Mouse (Mus musculus): Measurements from ENCODE around the gene Cdh13. TPM values are rescaled to one million over a fixed set of nuclear protein-coding genes. Genes with fewer than 3 reads are reported as not detected.

Cdh13 gene
- polyA plus RNA-seq, 1 experiment, result 4.5 TPM

DNA sequence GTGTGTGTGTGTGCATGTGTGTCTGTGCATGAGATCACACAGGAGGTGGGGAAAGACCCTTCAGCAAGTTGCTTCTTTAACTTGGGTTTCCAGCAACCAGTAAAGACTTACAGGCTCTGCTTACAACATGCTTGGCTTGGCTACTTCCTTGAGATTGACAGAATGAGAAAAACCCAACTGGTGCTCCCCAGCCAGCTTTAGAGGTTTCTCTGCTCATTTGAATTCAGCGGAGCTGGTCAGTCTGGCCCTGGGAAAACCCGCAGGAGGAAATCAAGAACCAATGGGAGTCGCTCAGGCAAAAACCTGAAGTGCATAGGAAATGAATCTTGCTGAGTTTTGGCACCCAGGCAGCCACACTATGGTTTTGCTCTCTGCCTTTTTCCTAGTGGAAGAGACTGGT, 96.1 kb downstream of the Cdh13 start:
- Histone ChIP-seq H3K4me1 (ENCODE audit: control insufficient read depth, insufficient read depth, low read length) (no peaks in the 10 kb centered on the region), H3K27me3 (ENCODE audit: control insufficient read depth, insufficient read depth, low read length) (no peaks in the 10 kb centered on the region), H3K36me3 (ENCODE audit: control insufficient read depth, insufficient read depth, low read length) (no peaks in the 10 kb centered on the region), H3K27ac (ENCODE audit: control insufficient read depth, insufficient read depth, low read depth, low read length) (no peak overlapping the region), H3K4me3 (ENCODE audit: control insufficient read depth, low read depth, low read length) (no peak overlapping the region)
- TF ChIP-seq CTCF (IDR thresholded peaks at IDR 0.05; ENCODE audit: control insufficient read depth, insufficient read depth, insufficient replicate concordance, low read depth, low read length) (no peak), POLR2A (IDR thresholded peaks at IDR 0.05; ENCODE audit: control insufficient read depth, low read depth, low read length) (no peak)

DNA sequence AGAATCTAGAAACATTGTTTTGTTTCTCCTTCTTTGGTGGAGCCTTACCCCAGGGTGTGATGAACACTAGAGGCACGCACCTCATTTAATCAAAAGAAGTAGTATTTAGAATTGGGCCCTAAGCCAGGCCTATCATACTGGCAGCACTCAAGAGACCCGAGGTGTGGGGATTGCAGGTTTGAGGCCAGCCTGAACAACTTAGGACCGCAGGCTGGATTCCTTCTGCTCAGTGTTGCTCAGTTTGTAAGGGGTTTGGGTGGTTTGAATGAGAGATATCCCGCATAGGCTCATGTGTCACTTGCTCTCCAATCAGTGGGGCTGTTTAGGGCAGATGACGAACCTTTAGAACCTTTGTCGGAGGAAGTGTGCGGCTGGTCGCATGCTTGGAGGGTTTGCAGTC, 96.5 kb downstream of the Cdh13 start:
- Histone ChIP-seq H3K4me1 (ENCODE audit: control insufficient read depth, insufficient read depth, low read length) (no peaks in the 10 kb centered on the region), H3K36me3 (ENCODE audit: control insufficient read depth, insufficient read depth, low read length) (no peaks in the 10 kb centered on the region), H3K27ac (ENCODE audit: control insufficient read depth, insufficient read depth, low read depth, low read length) (no peak overlapping the region), H3K27me3 (ENCODE audit: control insufficient read depth, insufficient read depth, low read length) (no peaks in the 10 kb centered on the region), H3K4me3 (ENCODE audit: control insufficient read depth, low read depth, low read length) (no peak overlapping the region)
- TF ChIP-seq CTCF (IDR thresholded peaks at IDR 0.05; ENCODE audit: control insufficient read depth, insufficient read depth, insufficient replicate concordance, low read depth, low read length), result no peak
- TF ChIP-seq POLR2A (IDR thresholded peaks at IDR 0.05; ENCODE audit: control insufficient read depth, low read depth, low read length), result no peak

DNA sequence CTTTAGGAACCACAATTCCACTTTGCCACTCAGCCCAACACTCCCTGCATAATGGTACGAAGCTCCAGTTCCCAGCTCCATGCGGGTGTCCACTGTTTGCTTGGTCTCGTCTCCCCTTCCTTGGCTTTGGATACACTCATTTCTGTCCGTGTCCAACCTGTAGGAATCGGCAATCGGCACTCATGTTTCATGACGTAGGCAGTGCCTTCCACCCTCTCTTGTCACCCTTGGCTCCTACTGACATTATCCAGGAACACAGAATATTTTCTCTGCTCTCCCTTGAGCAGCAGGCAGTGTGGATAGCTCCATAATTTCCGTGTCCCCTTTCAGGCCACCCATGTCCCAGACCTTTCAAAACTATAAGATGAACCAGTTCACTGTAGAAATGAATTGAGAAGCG, 97.2 kb downstream of the Cdh13 start:
- TF ChIP-seq POLR2A (IDR thresholded peaks at IDR 0.05; ENCODE audit: control insufficient read depth, low read depth, low read length) (no peak), CTCF (IDR thresholded peaks at IDR 0.05; ENCODE audit: control insufficient read depth, insufficient read depth, insufficient replicate concordance, low read depth, low read length) (no peak)
- Histone ChIP-seq H3K36me3 (ENCODE audit: control insufficient read depth, insufficient read depth, low read length) (no peaks in the 10 kb centered on the region), H3K27ac (ENCODE audit: control insufficient read depth, insufficient read depth, low read depth, low read length) (no peak overlapping the region), H3K27me3 (ENCODE audit: control insufficient read depth, insufficient read depth, low read length) (no peaks in the 10 kb centered on the region), H3K4me3 (ENCODE audit: control insufficient read depth, low read depth, low read length) (no peak overlapping the region), H3K4me1 (ENCODE audit: control insufficient read depth, insufficient read depth, low read length) (no peaks in the 10 kb centered on the region)

- H3K4me1 ChIP-seq (ENCODE audit: control insufficient read depth, insufficient read depth, low read length), result no peaks in the 10 kb centered on the region
- no peaks in the 10 kb centered on the region for H3K36me3 ChIP-seq (ENCODE audit: control insufficient read depth, insufficient read depth, low read length)
- H3K27ac ChIP-seq (ENCODE audit: control insufficient read depth, insufficient read depth, low read depth, low read length), result no peak overlapping the region
- no peaks in the 10 kb centered on the region for H3K27me3 ChIP-seq (ENCODE audit: control insufficient read depth, insufficient read depth, low read length)
- TF ChIP-seq POLR2A (IDR thresholded peaks at IDR 0.05; ENCODE audit: control insufficient read depth, low read depth, low read length) (no peak), CTCF (IDR thresholded peaks at IDR 0.05; ENCODE audit: control insufficient read depth, insufficient read depth, insufficient replicate concordance, low read depth, low read length) (no peak)
- H3K4me3 ChIP-seq (ENCODE audit: control insufficient read depth, low read depth, low read length), result no peak overlapping the region
These were observed 98.1 kb downstream of the Cdh13 start for GRCm38 (mm10) chr8:118381641-118382040.

GRCm38 (mm10) chr8:118384314-118384713, 100.8 kb downstream of the Cdh13 start:
- H3K4me3 ChIP-seq (ENCODE audit: control insufficient read depth, low read depth, low read length), result no peak overlapping the region
- TF ChIP-seq POLR2A (IDR thresholded peaks at IDR 0.05; ENCODE audit: control insufficient read depth, low read depth, low read length), result no peak
- TF ChIP-seq CTCF (IDR thresholded peaks at IDR 0.05; ENCODE audit: control insufficient read depth, insufficient read depth, insufficient replicate concordance, low read depth, low read length), result no peak
- no peaks in the 10 kb centered on the region for H3K4me1 ChIP-seq (ENCODE audit: control insufficient read depth, insufficient read depth, low read length)
- H3K27ac ChIP-seq (ENCODE audit: control insufficient read depth, insufficient read depth, low read depth, low read length), result no peak overlapping the region
- H3K36me3 ChIP-seq (ENCODE audit: control insufficient read depth, insufficient read depth, low read length), result no peaks in the 10 kb centered on the region
- no peaks in the 10 kb centered on the region for H3K27me3 ChIP-seq (ENCODE audit: control insufficient read depth, insufficient read depth, low read length)

DNA sequence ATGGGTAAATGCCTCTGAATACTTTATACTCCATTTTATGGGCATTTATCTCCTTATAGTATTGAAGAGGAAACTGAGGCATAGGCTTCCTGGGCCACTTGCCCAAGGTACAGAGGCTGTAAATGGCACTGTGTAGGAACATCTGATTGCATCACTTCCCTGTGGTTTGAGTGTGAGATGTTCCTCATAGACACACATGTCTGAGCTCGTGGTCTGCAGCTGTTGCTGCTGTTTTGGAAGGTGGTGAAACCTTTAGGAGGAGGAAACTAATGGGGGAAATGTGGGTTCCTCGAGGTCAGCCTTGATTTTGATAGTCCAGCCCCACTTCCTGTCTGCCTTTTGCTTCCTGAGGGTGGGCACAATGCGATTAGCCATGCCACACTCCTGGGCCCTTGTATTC, 105.9 kb downstream of the Cdh13 start:
- Histone ChIP-seq H3K27me3 (ENCODE audit: control insufficient read depth, insufficient read depth, low read length) (no peaks in the 10 kb centered on the region), H3K4me3 (ENCODE audit: control insufficient read depth, low read depth, low read length) (no peak overlapping the region), H3K4me1 (ENCODE audit: control insufficient read depth, insufficient read depth, low read length) (no peaks in the 10 kb centered on the region), H3K36me3 (ENCODE audit: control insufficient read depth, insufficient read depth, low read length) (no peaks in the 10 kb centered on the region), H3K27ac (ENCODE audit: control insufficient read depth, insufficient read depth, low read depth, low read length) (no peak overlapping the region)
- TF ChIP-seq CTCF (IDR thresholded peaks at IDR 0.05; ENCODE audit: control insufficient read depth, insufficient read depth, insufficient replicate concordance, low read depth, low read length), result no peak
- TF ChIP-seq POLR2A (IDR thresholded peaks at IDR 0.05; ENCODE audit: control insufficient read depth, low read depth, low read length), result no peak

- Histone ChIP-seq H3K27ac (ENCODE audit: control insufficient read depth, insufficient read depth, low read depth, low read length) (no peak overlapping the region), H3K27me3 (ENCODE audit: control insufficient read depth, insufficient read depth, low read length) (no peaks in the 10 kb centered on the region), H3K36me3 (ENCODE audit: control insufficient read depth, insufficient read depth, low read length) (no peaks in the 10 kb centered on the region), H3K4me3 (ENCODE audit: control insufficient read depth, low read depth, low read length) (peak overlapping the region; percentile 11; the same call in 1 of the 2 replicates), H3K4me1 (ENCODE audit: control insufficient read depth, insufficient read depth, low read length) (no peaks in the 10 kb centered on the region)
- TF ChIP-seq CTCF (IDR thresholded peaks at IDR 0.05; ENCODE audit: control insufficient read depth, insufficient read depth, insufficient replicate concordance, low read depth, low read length), result no peak
- no peak for TF ChIP-seq POLR2A (IDR thresholded peaks at IDR 0.05; ENCODE audit: control insufficient read depth, low read depth, low read length)
These were observed 110.5 kb downstream of the Cdh13 start for GRCm38 (mm10) chr8:118393909-118394650.
